Mouse (Mus musculus) right cerebral cortex, adult 18-20 months (tissue): ENCODE data around the gene Wls.

Source experiments
- DNase-seq: peaks from one replicate; pipeline ENCODE4 v3.0.0; 2022; ENCODE audit warnings: mixed read lengths

Wls gene

DNA sequence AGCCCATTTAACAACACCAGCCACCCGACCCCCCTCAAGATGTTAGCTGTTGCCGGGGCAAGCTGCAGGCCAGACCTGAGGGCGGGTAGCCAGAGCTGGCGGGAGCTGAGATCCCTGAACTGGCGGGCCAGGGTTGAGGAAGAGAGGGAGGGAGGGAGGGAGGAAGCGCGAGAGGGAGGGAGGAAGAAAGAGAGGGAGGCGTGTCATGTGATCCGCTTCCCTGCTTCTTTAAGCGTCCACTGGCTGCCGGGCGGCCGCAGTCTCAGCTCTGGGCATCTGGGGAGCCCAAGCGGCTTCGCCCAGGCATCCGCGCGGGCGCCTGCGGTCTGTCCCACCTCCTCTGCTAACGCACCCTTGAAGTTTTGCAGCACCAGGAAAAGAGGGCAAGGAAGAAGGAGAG, at the start of gene Wls:
TSS of gene Wls (plus strand) at position 192 of the 400 bp plus-strand sequence.
- DNase-seq: peak; percentile 63

DNA sequence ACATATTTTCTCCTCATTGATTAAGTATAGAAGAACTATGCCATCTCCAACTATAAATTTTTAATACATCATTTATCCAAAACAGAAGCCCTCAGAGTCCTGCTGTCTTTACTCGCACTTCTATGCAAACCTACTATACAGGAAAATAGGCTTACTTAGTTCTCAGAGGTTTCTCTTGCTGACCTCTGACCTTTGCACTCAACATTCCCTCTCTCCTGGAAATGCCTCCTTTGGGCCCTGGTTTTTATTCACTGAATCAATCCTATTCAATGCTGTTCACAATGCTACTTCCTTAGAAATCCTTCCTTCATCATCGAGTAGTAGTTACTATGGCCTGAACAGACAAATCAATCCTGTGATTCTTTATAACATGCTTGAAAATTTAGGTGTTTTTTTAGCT, 49.7 kb upstream of the Wls start:
- DNase-seq: no peak

DNA sequence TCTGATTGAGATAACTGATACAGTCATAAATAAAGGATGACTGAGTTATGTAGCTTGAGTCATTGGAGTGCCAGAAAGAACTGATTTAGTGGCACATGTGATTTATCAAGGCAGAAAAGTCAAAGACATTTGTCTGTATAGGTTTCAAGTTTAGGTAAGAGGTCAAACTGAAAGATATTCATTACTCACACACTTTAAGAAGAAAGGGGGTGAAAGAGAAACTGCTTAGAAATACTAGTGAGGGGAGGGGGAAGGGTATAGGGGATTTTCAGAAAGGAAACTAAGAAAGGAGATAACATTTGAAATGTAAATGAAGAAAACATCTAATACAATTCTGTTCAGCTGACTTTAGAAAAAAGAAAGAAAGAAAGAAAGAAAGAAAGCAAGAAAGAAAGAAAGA, 7.9 kb upstream of the Wls start:
- DNase-seq: no peak

DNA sequence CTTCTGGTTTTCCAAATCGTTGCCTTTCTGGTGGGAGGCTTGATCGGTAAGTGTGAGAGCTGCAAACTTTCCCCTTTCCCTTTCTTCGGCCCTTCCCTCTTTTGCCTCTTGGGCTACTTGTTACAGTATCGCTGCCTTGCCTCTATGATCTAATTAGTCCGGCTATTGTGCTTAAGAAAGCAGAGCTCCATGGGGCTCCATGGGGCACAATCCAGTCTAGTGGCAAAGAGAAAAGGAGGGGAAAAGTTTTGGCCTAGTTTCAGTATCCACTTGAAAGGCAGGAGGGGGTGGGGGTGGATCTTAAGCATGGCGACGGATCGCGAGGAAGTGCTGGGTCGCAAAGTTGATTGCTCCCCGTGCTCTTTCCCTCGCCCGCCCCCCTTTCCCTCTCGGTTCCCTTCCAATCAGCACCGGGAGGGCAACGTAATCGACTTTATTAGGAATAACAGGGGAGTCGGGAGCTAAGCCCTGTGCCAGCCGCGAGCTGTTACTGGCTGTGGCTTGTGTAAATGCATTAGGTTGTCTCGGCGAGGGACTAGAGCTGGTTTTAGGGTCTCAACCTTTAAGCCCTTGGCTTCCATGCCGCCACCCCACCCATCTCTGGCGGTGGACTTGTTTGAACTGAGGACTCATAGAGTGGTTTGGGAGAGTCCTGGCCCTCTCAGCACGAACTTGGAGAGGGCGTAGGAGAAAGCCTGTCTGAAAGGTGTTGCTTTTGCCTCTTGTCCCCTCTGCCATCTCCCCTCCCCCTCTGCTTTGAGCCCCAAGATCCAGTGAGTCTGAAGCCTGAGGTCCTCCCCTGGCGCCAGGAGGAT, 737 bp downstream of the Wls start:
- DNase-seq: peak; percentile 42

DNA sequence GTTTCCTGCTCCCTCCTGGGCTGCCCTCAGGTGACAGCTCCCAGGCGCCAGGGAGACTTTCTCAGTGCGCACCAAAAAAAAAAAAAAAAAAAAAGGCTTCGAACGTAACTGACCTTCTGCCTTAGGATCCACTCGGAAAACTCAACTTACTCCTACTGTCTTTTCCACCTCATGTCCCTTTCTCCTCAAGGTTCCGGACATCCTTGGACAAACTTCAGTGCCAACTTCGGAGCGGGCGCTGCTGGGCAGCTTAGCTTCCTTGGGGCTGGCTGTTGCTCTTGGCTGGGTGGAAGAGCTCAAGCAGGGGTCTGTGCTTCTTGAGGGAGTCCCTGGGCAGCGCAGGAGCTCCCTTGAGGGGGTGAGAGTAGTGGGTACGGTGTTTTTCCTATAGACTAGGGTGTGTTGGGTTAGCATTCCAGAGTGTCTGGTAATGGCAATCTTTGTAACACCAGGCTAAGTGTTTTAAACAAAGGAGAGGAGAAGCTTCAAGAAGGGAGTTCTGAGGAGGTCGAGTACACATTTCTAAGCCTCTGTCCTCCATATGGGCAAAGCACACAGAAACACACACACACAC, 1.4 kb downstream of the Wls start:
- peak; percentile 14 for DNase-seq

DNA sequence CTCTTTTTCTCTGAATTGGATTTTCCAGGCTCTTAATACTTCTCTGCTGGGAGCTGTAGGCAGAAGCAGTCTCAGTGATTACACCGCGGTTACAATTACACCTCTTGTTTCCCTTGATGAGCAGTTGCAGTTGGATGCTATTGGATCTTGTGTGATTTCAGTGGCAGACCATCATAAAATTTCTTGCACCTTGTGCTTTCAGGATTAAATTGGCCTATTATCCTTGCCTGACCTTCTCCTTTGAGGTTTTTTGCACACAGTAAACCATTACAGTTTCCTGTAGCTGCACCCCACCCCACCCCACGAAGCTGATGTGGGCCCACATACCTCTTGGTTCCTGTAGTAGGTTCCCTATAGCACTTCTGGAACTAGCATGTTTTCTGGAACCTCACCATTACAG, 2.0 kb downstream of the Wls start:
- peak; percentile 1 for DNase-seq

DNA sequence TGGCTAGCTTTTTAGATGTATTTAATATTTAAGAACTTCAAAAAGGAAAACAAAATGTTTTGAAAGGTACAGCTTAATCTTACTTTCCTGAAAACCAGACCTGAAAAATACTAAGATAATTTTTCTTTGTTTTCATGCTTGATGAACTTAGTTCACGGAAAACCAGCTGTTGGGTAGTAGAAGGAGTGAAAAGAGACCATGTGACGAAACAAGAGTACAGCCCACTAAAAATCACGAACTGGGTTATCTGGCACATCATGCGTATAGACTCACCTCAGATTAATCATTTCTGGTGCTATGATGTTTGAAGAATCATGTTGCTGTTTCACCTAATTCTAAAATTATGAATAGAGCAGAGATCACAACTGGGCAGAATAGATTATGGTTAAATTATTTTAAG, 3.7 kb downstream of the Wls start:
- no peak for DNase-seq

DNA sequence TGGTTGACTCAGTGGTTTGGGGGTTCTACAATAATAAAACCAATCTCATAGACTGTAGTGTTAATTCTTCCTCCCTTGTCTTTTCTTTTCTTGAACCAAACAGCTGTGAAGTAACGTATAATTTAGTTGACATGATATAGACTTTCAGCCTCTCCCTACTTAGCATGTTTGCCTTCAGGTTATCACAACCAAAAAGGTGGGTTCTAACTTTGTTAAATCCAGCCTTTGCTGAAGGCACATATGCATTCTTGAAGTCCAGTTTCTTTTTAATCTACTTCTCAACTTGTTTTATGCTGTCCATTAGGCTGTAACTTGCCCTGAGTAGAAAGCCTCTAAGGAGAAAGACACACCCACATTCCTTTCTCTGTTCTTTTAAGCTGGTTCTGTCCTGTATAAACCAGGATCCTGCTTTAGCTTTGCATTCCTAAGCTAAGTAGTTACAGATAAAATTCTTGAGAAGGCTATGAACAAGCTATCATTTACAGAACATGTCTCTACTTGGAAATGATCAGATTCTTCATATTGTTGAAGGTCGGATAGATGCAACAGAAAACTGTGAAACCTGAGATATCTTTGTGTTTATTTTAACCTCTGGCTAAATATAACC, 8.0 kb downstream of the Wls start:
- DNase-seq: no peak

DNA sequence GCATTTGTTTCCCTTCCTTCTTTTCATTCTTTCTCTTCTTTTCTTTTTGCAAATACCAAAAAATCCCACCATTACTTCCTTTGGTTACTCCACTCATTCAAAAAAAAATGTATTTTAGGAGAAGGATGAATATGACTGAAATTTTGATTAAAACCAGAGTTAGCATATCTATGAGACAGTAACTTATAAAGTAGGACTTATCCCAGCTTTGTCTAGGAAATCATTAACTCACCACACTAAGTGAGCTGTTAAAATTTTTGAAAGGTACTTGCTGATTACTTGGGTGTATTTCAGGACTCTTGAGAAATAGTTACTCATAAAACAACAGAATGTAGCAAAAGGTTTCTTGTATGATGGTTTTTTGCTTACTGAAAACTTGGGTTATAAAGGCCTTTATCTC, 8.7 kb downstream of the Wls start:
- no peak for DNase-seq

DNA sequence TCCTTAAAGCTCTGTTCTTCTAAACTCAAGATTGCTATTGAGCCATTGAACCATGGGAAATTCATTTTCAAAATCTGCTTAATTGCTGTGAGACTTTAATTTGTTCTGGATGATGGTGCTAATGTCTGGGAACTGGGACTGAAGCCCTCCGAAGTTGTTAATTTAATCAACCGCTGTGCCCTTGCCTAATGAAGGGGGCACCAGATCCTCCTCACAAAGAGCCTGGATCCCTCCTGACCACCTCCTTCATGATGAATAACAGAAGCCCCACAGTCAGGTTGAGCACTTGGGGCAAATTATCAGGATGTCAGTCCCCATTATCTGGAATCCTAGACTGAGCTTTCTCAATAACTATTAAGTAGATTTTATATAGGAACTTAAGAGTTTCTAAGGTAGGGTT, 12.0 kb downstream of the Wls start:
- DNase-seq: no peak

DNA sequence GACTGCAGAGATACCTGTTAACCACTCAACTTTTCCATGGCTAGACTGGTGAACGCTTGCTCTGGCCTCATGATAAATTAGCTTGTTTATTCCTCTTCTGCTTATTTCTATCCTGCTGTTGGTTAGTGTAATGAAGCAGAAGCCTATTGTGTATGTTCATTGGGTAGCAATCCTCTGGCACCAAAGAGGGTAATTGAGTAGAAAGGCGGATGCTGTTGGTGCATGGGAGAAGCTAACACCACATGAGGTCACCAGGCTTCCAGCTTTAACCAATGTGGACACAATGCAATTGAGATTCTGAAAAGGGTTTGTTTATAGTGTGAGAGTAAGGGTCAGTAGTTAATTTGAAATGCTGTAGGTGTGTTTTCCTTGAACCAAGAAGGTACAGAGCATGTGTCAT, 12.5 kb downstream of the Wls start:
- DNase-seq: no peak

DNA sequence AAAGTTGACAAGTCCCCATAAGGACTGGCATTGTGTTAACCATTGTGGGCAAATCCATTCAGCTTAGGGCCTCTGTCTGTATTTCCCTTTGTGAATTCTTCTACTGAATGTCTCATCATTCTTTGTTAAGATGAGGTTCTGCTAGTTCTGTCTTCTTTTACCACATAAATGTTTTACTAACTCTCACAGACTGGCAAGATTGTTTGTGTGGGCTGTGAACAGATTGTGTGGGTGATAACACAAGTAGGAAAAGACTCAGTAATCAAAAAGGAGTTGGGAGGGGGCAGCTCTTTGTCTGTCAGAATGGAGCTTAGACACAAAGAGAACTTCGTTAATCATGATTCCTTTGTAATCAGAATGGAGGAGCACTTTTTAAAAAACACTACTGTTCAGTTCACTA, 17.6 kb downstream of the Wls start:
- no peak for DNase-seq

DNA sequence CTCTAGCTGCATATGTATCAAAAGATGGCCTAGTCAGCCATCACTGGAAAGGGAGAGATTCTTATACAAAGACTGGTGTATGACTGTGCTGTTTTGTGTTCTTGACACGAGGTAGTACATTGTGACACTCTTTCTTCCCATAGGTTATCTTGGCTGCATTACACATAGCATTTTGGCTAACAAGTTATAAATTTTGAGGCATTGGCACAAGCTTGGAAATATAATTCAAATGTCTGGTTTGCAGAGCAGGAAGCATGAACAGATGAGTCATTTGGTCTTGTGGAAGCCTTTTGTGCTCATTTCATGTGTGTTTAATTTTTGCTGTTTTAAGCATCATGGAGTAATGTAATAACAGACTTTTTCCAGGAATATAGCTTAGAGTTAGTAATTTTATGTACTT, 26.2 kb downstream of the Wls start:
- no peak for DNase-seq

DNA sequence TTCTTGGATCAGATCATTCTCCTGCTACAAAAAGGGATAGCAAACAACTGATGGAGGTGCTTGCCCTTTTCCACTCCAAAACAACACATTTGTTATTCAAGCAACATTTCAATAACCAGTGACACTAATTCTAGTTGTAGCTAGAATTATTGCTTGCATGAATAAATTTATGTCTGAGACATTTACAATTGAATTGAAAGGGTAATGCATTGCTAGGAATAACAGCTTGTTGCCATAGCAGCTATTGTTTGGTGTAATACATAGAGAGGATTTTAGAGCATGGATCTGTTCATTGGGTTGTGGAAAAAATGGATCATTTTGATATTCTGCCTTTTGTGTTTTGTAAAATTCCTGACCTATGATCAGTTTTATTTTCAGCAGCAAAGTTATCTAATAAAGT, 39.5 kb downstream of the Wls start:
- no peak for DNase-seq

DNA sequence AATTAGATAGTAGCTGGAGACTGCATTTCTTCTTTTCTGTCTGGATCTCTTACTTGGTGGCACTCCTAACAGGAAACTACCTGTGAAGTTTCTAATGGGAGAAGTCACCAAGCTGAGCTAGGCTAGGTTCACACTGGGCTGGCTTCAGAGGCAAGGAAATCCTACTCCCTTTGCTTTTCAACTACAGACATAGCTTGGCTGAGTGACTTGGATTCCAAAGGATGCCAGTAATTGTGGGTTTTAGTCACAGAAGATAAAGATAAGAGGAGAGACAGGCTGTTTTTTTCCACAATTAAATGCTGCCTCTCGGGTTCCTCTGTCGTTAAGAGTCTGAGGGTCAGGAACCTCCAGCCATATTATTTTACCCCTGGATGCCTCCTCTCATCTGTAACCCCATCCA, 43.9 kb downstream of the Wls start:
- no peak for DNase-seq

DNA sequence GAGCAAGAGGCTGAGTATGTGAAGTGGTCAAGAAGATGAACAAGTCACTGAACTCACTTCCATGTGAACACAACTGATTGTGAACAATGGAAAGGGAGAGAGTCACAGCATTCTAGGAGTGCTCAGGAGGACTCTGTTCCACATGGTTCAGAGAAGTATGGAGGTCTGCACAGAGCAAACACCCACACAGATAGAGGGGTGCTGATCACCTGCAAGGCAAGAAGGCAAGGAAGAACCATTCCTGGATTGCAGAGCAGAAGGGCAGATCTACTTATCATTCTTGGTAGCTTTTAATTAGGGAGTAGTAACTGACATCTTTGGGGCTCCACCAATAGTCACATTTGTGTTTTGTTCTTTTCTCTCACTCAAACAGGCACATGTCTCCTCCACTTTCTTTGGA, 45.3 kb downstream of the Wls start:
- no peak for DNase-seq

DNA sequence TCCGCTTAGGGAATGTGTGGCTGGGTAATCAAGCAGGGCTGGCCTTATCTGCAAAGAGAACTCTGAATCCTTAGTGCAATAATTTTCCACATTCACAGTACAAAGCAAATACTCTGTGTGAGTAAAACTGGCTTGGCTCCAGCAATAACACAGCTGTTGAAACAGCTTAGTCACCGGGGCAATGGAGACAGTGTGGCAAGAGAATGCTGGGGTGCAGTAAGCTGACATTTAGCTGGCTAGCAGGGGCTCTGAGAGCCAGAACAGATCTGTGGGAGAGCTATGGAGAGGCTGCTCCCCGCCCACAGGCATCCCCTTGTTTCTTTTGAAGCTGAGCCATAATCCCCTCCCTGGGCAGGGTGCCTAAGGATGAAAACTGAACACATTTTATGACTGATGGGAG, 45.8 kb downstream of the Wls start:
- DNase-seq: peak; percentile 89

DNA sequence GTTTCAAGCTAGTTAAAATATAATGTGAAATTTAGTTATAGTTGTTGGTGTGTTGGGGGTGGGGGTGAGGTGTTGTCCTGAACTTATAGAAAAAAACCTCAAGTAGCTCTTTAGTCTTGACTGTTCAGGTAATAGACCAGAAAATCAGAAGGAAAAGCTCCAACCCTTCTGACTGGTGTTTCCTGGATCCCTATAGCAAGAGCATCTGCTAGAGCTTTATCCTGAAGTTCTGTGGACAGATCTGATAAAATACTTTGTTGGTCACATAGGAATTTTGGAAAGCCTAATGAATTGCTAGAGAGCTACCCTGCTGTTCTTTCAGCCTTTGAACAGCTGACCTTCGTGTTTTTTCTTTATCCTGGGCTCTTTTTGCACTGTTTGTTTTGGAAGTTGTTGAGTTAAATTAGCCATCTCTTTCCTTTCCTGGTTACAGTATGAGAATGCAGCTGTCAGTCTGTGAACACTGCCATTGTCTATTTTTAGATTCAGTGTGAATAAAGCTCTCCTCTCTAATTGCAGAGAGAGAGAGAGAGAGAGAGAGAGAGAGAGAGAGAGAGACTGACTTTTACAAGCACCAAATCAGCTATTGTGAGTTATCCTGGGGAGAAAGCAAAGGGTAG, 46.4 kb downstream of the Wls start:
- no peak for DNase-seq

DNA sequence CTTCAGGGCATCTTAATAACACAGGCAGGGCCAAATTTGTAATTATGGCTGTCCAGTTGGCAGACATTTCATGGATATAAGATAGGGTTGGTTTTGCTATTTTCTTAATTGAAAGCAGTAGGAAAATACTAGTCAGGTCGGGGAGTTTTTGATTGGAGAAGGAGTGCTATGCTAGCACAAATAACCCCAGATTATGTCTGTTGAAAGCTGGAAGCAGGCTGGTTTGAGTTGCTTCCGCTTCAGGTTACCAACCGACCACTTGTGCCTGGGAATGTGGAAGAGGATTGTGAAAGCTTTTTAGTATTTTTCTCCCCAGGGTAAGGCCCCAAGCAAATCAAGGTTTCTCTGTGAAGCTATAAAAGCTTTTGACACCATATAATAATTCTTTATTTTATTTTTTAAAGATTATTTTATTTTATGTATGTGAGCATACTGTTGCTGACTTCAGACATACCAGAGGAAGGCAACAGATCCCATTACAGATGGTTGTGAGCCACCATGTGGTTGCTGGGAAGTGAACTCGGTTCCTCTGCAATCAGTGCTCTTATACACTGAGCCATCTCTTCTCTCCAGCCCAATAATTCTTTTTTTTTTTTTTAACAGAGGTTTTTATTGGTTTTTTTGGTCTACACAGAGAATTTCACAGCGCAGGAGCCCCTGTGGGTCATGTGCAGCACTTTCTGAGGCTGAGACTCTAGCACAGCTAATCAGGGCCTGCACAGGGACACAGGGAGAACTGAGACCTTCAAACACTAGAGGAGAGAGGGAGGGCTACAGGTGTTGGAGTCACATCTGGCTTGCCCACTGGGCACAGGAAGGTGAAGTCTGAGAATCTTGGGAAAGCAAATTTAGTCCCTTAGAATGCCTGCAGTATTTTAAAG, 50.9 kb downstream of the Wls start:
- DNase-seq: no peak

DNA sequence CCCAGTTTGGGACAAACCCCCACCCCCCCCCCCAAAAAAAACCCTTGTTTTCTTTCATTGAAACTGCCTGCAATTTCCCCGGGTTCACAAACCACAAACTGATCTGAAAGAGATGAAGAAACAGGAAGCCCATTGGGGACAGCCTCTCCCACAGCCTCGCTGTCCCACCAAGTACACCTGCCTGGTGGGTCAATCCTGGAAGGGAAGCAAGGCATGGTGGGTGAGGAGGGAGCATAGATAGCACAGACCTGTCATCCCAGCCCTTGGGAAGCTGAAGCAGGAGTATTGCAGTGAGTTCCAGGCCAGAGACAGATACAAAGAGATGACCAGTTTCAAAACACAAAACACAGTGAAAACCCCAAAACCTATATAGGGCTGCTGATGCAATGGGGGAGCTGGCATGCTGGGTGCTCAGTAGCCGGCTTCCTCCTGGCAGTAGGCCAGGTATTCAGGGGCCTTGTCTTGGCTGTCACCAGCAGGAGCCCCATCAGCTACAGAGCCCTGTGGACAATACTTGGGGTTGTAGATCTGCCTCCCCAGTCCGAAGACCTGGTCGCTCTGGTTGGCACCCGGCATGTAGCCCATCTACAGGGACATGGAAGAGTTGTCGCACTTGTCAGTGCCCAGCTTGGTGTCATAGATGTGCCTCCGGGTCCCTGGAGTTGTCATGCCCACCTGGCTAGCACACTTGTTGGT, 51.7 kb downstream of the Wls start:
- DNase-seq: no peak

DNA sequence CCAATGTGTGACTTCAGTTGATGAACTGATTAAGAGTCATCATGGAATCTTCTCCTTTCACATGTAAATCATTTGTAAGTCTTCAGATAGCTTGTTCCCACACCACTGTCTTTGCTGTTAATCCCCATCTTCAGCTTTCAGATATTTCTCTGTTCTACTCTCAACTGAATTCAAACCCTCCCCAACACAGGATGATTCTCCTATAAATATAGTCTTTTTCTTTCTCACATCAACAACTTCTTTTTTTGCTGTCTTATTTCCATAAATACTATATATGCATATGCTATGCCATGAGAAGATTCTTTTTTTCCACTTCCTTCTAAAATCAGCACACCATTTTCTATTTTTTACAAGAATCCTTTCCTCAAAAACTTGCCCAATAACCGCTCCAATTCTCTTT, 67.9 kb downstream of the Wls start:
- DNase-seq: no peak

DNA sequence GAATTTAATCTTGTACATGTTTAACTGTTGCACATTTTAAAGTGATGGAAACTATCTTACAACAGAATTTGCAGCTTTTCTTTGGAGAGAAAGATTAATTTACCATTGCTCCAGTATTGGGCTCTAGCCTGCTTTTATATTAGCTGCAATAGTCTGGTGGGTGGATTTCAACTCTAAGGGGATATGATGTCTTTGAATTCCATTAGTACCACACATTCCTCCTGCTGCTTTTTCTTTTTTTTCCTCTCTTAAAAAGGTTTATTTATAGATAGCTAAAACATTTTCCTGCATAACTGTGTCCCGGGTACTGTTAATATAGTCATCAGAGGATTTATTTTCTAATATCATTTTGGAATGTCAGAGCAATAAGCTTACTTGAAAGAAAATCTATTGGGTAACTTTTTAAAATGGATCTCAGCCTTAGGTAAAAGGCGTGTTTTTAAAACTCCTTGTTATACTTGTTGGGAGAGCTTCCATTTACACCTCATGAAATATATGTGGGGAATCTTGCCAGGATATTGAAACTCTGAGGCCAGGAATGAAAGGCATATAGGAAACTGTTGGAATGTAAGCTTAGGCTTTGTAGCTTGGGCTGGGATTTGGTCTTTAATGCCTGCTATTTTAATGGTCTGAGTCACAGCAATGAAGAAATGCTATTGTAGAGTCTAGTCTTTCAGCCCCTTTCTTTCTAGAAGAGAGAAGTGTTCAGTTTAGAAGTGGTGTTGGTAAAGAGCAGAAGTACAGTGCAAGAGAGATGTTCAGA, 78.0 kb downstream of the Wls start:
- DNase-seq: no peak
